Mouse (Mus musculus) heart, postnatal 0 days (tissue): ENCODE data around the gene Atp13a1. TPM values are rescaled to one million over a fixed set of nuclear protein-coding genes. Genes with fewer than 3 reads are reported as not detected.

Experiments
- ATAC-seq: fragments of 200-750 bp; cut with Nextera tagmentation; 2 replicates; pipeline ENCODE4 v1.8.0; 2017; ENCODE audit warnings: low read depth, moderate number of reproducible peaks, moderate library complexity; ENCODE audit not compliant: insufficient read depth
- DNase-seq: peaks from one replicate; pipeline ENCODE4 v3.0.0-alpha.2; 2016; ENCODE audit warnings: low spot score
- H3K27ac ChIP-seq: fragments of 300-500 bp; sonication (generic); 2 replicates; pipeline ENCODE4 v1.5.1; 2014; ENCODE audit warnings: low read depth, mild to moderate bottlenecking
- H3K27me3 ChIP-seq: fragments of 300-500 bp; sonication (generic); 2 replicates; pipeline ENCODE4 v1.6.1; 2014; ENCODE audit warnings: low read length, mixed read lengths; ENCODE audit not compliant: control insufficient read depth, insufficient read depth
- H3K36me3 ChIP-seq: fragments of 300-500 bp; sonication (generic); replicated peaks from 2 replicates; pipeline ENCODE4 v1.6.1; 2014; ENCODE audit warnings: low read length, mixed read lengths; ENCODE audit not compliant: control insufficient read depth, insufficient read depth
- H3K4me1 ChIP-seq: fragments of 300-500 bp; sonication (generic); 2 replicates; pipeline ENCODE4 v1.6.1; 2014; ENCODE audit warnings: antibody characterized with exemption; ENCODE audit not compliant: control insufficient read depth, insufficient read depth
- H3K4me2 ChIP-seq: fragments of 300-500 bp; sonication (generic); 2 replicates; pipeline ENCODE4 v1.6.1; 2014; ENCODE audit warnings: low read depth, mild to moderate bottlenecking, low read length, moderate library complexity
- H3K4me3 ChIP-seq: fragments of 300-500 bp; sonication (generic); 2 replicates; pipeline ENCODE4 v1.5.1; 2014; ENCODE audit warnings: low read depth, low read length
- H3K9ac ChIP-seq: fragments of 300-500 bp; sonication (generic); replicated peaks from 2 replicates; pipeline ENCODE4 v1.6.1; 2014; ENCODE audit warnings: low read depth, low read length, mixed read lengths
- H3K9me3 ChIP-seq: fragments of 300-500 bp; sonication (generic); replicated peaks from 2 replicates; pipeline ENCODE4 v1.6.1; 2016; ENCODE audit warnings: low read length; ENCODE audit not compliant: control insufficient read depth
- CTCF ChIP-seq: IDR thresholded peaks from 2 replicates; pipeline ENCODE4 v1.5.1; 2016; ENCODE audit warnings: antibody characterized with exemption, control low read depth, low read depth
- EP300 ChIP-seq: IDR thresholded peaks from 2 replicates; pipeline ENCODE4 v1.6.1; 2016; ENCODE audit warnings: antibody characterized with exemption, low read depth
- WGBS: fragments of 180-500 bp; shearing (Covaris S2); extraction: QIAGEN DNeasy Blood & Tissue Kit; methylation state at CpG from one replicate; pipeline ENCODE4 v1.1.7; 2014; 5-methylcytosine and 5-hydroxymethylcytosine counted together
- polyA plus RNA-seq: library from polyadenylated mRNA; unstranded; fragments of >200 nt; fragmentation: Nextera tagmentation; extraction: Ambion mirVana; gene quantifications from 2 replicates; pipeline ENCODE4 v1.2.1, GENCODE M21; 2015
- total RNA-seq: library from RNA; depleted of rRNA; stranded (reverse); fragments of >200 nt; gene quantifications from 2 replicates; pipeline ENCODE4 v1.2.3, GENCODE M21; 2014; ENCODE audit warnings: low replicate concordance

Gene Atp13a1
- total and polyA plus RNA-seq, 2 experiments from 2014 or later = 13.5 to 44.0 TPM

DNA sequence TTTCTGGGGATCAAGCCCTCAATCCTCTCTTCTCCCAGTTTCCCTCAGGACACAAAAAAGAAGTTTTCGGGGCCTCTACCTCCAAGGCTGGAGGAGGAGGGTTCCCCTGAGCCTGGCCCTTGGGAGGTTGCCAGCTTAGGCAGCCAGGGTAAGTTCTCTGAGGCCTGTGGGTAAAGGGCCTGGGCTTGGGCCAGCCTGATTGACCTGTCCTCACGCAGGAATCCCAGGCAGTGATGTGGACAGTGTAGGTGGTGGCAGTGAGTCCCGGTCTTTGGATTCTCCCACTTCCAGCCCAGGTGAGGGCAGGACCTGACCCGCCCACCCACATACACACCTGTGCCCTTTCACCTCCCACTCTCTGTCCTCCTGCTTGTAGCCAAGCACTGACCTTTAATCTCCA, 24.4 kb downstream of the Atp13a1 start:
- no peak overlapping the region for H3K4me3 ChIP-seq
- H3K9me3 ChIP-seq = no peaks in the 10 kb centered on the region
- no peak overlapping the region for H3K4me2 ChIP-seq
- no peak overlapping the region for H3K27ac ChIP-seq
- H3K4me1 ChIP-seq = no peaks in the 10 kb centered on the region
- DNase-seq (no peak), ATAC-seq (no peak)
- TF ChIP-seq EP300 (no peak), CTCF (no peak)
- peaks cover 31% of the 10 kb centered on the region for H3K36me3 ChIP-seq
- WGBS = 91% methylated on average over 4 of the region's 4 CpGs
- H3K27me3 ChIP-seq = no peaks in the 10 kb centered on the region
- H3K9ac ChIP-seq = no peak overlapping the region

DNA sequence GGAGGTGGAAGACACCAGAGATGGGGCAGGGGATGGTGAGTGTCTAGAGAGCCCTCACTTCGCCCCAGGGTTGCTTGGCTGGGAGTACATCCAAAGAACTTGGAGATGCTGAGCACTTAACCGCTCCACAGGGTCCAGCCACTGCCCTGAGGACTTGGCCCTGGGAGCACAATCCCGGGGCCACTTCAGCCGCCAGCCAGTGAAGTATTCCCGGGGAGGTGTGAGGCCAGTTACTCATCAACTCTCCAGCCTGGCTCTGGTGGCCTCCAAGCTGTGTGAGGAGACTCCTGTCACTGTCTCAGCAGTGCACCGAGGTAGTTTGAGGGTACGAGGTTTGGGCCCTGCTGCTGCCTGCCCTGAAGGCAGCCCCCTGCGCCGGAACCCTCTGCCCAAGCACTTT, 29.5 kb downstream of the Atp13a1 start:
- no peak for DNase-seq
- no peak overlapping the region for H3K4me2 ChIP-seq
- H3K9ac ChIP-seq = no peak overlapping the region
- ATAC-seq = no peak
- H3K9me3 ChIP-seq = no peaks in the 10 kb centered on the region
- WGBS = 74% methylated on average over 9 of the region's 9 CpGs
- H3K27ac ChIP-seq = no peak overlapping the region
- H3K4me3 ChIP-seq = no peak overlapping the region
- peaks cover 12% of the 10 kb centered on the region; the same call in 1 of the 2 replicates for H3K36me3 ChIP-seq
- peaks cover 11% of the 10 kb centered on the region; the same call in 1 of the 2 replicates for H3K4me1 ChIP-seq
- TF ChIP-seq CTCF (no peak), EP300 (no peak)
- no peaks in the 10 kb centered on the region for H3K27me3 ChIP-seq

DNA sequence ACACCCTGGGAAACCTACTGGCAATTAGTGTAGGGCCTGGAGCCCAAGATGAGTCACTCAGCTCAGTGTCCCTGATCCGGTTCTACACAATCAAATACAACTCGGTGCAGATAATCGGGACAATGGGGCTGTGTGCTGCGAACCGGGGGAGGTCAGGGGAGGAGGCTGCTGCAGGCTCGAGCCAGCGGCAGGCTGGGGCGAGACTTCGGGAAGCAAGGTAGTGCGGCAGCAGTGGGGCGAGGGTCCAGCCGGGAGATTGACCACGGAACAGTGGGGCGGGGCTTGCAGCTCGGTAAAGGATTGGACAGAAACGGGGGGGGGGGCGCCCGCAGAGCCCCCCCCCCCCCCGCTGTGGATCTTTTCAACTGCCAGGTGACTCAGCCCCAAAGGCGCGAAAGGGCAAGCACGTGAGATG, 31.0 kb downstream of the Atp13a1 start:
- Histone ChIP-seq H3K9ac (peak overlapping the region; percentile 29), H3K27me3 (no peaks in the 10 kb centered on the region), H3K4me1 (peaks cover 11% of the 10 kb centered on the region; the same call in 1 of the 2 replicates), H3K4me3 (peak overlapping the region; percentile 48), H3K9me3 (no peaks in the 10 kb centered on the region), H3K4me2 (peak overlapping the region; percentile 78), H3K36me3 (peaks cover 11% of the 10 kb centered on the region; the same call in 1 of the 2 replicates), H3K27ac (no peak overlapping the region; the same call in 1 of the 2 replicates)
- ATAC-seq = peak; percentile 32; the same call in 1 of the 2 replicates
- 0% methylated on average over 13 of the region's 22 CpGs for WGBS
- no peak for TF ChIP-seq EP300
- no peak for TF ChIP-seq CTCF
- DNase-seq = no peak

DNA sequence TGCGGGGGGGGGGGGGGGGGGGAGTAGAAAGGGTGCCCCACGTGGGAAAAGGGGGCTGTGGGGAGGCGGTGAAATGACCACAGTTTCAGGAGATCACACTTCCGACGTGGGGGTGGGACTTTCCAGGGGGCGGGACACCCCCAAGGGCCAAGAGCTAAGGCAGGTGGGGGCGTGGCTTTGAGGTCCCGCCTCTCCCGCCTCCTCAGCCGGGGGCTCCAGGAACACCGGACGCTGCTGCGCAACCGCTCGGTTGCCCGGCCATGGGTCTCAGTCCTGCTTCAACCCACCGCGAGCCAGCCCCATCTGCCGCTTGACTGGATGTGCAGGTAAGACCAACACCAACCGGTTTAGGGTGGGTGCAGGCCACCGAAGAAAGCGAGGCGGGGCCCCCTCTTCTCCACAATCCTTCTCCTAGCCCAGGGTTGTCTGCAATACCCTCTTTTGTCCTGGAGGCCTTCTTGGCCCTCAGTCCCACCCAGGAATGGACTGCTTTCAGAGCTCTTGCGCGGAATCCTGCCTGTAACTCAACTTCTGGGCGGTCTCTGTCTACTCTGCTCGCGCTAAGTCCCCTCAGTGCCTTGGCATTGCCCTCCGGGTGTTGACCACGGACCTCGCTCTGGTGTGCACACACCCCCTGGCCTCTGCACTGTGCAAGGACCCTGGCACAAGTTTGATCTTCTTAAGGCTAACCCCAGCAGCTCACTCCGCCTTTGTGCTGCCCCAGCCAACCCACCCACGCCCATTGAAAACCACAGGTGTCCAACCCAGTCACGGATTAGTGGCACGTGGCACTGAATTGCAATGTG, 31.6 kb downstream of the Atp13a1 start, which contains the start of gene Lpar2:
Gene Lpar2, plus strand, starts transcription at position 44 of the 806 bp plus-strand sequence.
- H3K36me3 ChIP-seq = peaks cover 6% of the 10 kb centered on the region; the same call in 1 of the 2 replicates
- peak within 1 kb of the TSS; percentile 78 for H3K4me2 ChIP-seq
- H3K4me1 ChIP-seq = peaks cover 11% of the 10 kb centered on the region; the same call in 1 of the 2 replicates
- TF ChIP-seq CTCF = no peak
- TF ChIP-seq EP300 = no peak
- peak within 1 kb of the TSS; percentile 48 for H3K4me3 ChIP-seq
- H3K27ac ChIP-seq = no peak within 1 kb of the TSS; the same call in 1 of the 2 replicates
- H3K9me3 ChIP-seq = no peaks in the 10 kb centered on the region
- DNase-seq (no peak), ATAC-seq (peak; percentile 42)
- peak within 1 kb of the TSS; percentile 29 for H3K9ac ChIP-seq
- H3K27me3 ChIP-seq = no peaks in the 10 kb centered on the region
- WGBS = 8% methylated on average over 28 of the region's 35 CpGs

DNA sequence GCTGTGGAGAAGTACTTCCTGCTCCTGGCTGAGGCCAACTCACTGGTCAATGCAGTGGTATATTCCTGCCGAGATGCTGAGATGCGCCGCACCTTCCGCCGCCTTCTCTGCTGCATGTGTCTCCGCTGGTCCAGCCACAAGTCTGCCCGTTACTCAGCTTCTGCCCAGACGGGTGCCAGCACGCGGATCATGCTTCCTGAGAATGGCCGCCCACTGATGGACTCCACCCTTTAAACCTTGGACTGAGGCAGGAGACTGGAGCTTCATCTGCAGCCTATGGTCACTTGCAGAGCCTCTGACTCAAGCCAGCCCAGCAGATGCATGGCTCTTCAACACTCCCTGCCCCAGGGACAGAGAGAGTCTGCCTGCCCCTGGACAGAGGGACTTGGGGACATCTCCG, 35.4 kb downstream of the Atp13a1 start:
- H3K36me3 ChIP-seq = no peaks in the 10 kb centered on the region
- H3K9ac ChIP-seq = no peak overlapping the region
- 81% methylated on average over 12 of the region's 12 CpGs for WGBS
- peaks cover 11% of the 10 kb centered on the region; the same call in 1 of the 2 replicates for H3K4me1 ChIP-seq
- H3K27me3 ChIP-seq = no peaks in the 10 kb centered on the region
- TF ChIP-seq CTCF (no peak), EP300 (no peak)
- no peak overlapping the region for H3K4me2 ChIP-seq
- ATAC-seq = no peak
- no peak overlapping the region for H3K4me3 ChIP-seq
- no peaks in the 10 kb centered on the region for H3K9me3 ChIP-seq
- H3K27ac ChIP-seq = no peak overlapping the region
- no peak for DNase-seq
